Mouse (Mus musculus) thymus, adult 2 months (tissue): ENCODE measurements at regions not wholly inside any gene's neighbourhood (a gene's known extent, or its start where the extent isn't known, plus 50 kb on each side); places are given as distances from the start of the nearest gene placed in this dataset.

ENCODE experiments used
- CTCF ChIP-seq: fragments of 200-500 bp; IDR thresholded peaks from 2 replicates; pipeline ENCODE4 v1.5.1; 2012; ENCODE audit warnings: mild to moderate bottlenecking, control low read depth, low read length, moderate library complexity, borderline replicate concordance; ENCODE audit not compliant: control insufficient read depth, poor library complexity, insufficient read depth; ENCODE audit errors: extremely low read depth
- POLR2A ChIP-seq: fragments of 200-500 bp; IDR thresholded peaks from 2 replicates; pipeline ENCODE4 v1.6.1; 2012; ENCODE audit warnings: mild to moderate bottlenecking, low read length, control low read depth, moderate library complexity; ENCODE audit not compliant: control insufficient read depth, poor library complexity, insufficient read depth; ENCODE audit errors: extremely low read depth

DNA sequence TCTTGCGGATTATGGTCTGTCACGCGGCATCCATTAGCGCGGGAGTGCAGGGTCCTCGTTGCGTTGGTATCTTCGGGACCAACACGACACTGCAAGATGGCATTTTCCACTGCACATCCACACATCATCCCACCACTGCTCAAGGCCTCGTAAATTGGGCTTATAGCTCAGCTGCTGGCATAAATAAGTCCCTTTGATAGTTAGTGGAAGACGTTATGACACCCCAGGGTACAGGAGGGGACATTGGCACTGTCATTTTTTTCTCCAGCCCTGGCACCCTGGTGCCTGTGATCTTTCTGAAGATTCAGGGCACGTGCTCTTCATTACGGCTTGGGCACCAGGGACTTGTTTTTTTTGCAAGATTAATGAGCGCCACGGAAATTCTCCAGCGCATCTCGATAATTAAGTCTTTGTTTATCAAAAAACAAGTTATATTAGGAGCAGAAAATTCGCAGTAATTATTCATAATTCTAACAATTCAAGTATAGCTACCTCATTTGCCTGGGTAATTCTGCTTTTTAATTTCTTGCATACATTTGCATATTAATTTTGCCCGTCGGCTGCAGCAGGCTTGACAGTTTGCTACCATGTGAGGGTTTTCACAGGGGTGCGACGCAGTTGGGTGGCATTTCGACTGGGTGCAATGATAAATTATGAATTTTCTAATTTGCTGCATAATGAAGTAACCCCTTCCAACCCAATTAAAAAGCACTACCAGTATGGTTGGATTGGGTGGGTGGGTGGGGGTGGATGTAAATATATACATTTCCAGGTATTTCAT is 119.1 kb downstream of the Vrk1 start:
- TF ChIP-seq CTCF (no peak), POLR2A (no peak)
